In genomic region chr1:78664326-78664725, GRCm38 (mm10) we compare ENCODE assay signal across 14 mouse cellular contexts.
"Had no signal": no experiment of that assay in that cellular context is flagged by ENCODE, and none has a peak within 500 bp of the region (broad histone marks: within the 10 kb centered on the region; RNA-seq: fewer than 3 reads in every experiment).

No protein-coding gene starts in this region.

- DNase-seq: liver, postnatal 0 days; lung, adult 2 months; lung, postnatal 36 days; right cerebral cortex, postnatal 14 days; thymus, adult 2 months; thymus, postnatal 25 days; thymus, postnatal 4 days had no signal

- H3K4me2 ChIP-seq: midbrain, embryonic 11.5 days; midbrain, embryonic 13.5 days; midbrain, embryonic 15.5 days; neural tube, embryonic 12.5 days; stomach, embryonic 15.5 days had no signal

- ATAC-seq: liver, postnatal 0 days; midbrain, embryonic 13.5 days; midbrain, embryonic 15.5 days had no signal

- H3K9me3 ChIP-seq: megakaryocyte, embryonic 14.5 days; midbrain, embryonic 13.5 days; midbrain, embryonic 15.5 days; neural tube, embryonic 12.5 days; stomach, embryonic 15.5 days had no signal

- H3K9ac ChIP-seq: liver, postnatal 0 days; midbrain, embryonic 13.5 days; midbrain, embryonic 15.5 days; neural tube, embryonic 12.5 days; stomach, embryonic 15.5 days had no signal

- H3K27me3 ChIP-seq: megakaryocyte, embryonic 14.5 days; midbrain, embryonic 13.5 days; midbrain, embryonic 15.5 days; neural tube, embryonic 12.5 days; stomach, embryonic 15.5 days had no signal

- H3K27ac ChIP-seq: midbrain, embryonic 13.5 days; midbrain, embryonic 15.5 days; neural tube, embryonic 12.5 days; stomach, embryonic 15.5 days; stomach, postnatal 0 days had no signal

- H3K4me3 ChIP-seq: megakaryocyte, embryonic 14.5 days; midbrain, embryonic 13.5 days; midbrain, embryonic 15.5 days; neural tube, embryonic 12.5 days; stomach, embryonic 15.5 days had no signal
